Mouse (Mus musculus) 3134 (cell line): ENCODE results near the gene Ptgs2.
A peak's percentile ranks its signal among the peaks of the same experiment; 100 is the strongest.

ENCODE experiments used
- DNase-seq: peaks from one replicate; pipeline ENCODE4 v3.0.0-alpha.2; 2011; ENCODE audit warnings: low spot score; ENCODE audit not compliant: insufficient read length; ENCODE audit errors: extremely low read depth

The Ptgs2 gene

GRCm38 (mm10) chr1:150099790-150100333 lies at the start of gene Ptgs2:
TSS of gene Ptgs2 (plus strand) at chr1:150100031.
- DNase-seq = peak; percentile 92

DNA sequence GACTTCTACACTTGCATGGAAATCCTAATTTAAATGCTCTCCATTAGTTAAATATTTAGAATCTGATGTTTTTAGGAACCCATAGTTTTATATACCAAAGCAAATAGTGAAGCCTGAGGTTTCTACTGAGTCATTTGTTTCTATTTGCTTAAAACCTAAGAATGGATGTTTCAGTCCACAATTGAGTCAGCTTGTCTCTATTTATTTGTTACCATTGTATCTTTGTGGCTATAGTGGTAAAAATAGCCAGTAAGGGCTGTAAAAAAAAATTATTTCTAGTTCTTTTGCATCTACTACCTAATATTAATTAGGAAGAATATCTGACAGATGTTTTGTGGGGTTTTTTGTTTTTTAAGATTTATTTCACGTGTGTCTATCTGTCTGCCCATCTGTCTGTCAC lies 49.6 kb upstream of the Ptgs2 start:
- DNase-seq = no peak

DNA sequence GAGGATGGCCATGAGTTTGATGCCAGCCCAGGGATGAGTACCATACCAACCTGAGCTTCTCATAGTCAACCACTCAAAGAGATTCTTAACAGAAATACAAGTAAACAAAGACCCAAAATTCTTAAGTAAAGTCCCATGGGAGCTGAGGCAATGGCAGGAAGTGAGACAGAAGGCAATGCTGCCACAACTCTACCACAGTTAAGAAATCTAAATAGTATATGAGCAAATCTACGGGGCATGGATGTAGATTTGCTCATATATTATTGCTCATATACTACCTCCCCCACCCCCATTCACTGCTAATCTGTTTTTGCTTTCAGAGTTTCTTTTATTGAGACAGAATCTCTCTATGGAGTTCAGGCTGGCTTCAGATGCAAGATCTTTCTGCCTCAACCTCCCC lies 34.1 kb upstream of the Ptgs2 start:
- no peak for DNase-seq

DNA sequence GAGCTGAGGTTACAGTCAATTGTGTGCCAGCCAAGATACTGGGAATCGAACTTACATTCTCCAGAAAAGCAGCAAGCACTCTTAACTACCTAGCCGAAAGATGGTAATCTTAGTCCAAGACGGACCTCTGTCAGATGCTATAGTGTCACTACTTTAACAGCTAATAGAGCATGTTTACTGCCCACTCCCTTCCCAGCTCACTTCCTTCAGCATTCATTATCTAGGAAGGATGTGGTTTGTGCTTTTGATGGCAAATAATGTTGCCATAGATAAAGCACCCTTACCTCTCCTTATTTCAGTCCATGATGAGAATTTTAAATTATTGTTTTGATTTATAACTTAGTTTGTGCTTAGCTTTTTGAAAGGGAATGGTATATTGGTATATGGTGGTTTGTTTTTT lies 27.0 kb upstream of the Ptgs2 start:
- no peak for DNase-seq

- no peak for DNase-seq
Measured at GRCm38 (mm10) chr1:150074609-150075008, 25.2 kb upstream of the Ptgs2 start.

GRCm38 (mm10) chr1:150089040-150089692 lies 10.7 kb upstream of the Ptgs2 start:
- no peak for DNase-seq

DNA sequence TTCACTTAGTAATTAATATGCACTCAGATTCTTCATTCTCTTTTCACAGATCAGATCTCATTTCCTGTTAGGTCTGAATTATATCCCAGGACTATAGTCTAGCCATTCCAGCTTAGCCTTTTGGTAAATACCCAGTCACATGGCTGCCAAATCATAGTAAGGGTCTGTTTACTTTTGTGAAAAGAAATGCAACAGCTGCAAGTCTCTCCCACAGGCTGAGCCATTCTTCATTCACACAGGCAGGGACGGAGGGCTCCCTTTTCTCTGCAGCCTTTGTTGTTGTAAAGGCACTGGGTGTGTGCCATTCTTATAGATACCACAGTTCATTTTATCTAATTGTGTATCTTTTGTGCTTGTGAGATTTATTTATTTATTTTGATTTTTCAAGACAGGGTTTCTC lies 9.6 kb upstream of the Ptgs2 start:
- no peak for DNase-seq

GRCm38 (mm10) chr1:150097036-150097435 lies 2.8 kb upstream of the Ptgs2 start:
- DNase-seq = no peak

- peak; percentile 49 for DNase-seq
Measured at GRCm38 (mm10) chr1:150097721-150098120, 2.1 kb upstream of the Ptgs2 start.

GRCm38 (mm10) chr1:150099374-150099773 lies 457 bp upstream of the Ptgs2 start:
- no peak for DNase-seq

- DNase-seq = no peak
Measured at GRCm38 (mm10) chr1:150104228-150104720, 4.4 kb downstream of the Ptgs2 start.

- DNase-seq = no peak
Measured at GRCm38 (mm10) chr1:150106736-150107135, 6.9 kb downstream of the Ptgs2 start.

DNA sequence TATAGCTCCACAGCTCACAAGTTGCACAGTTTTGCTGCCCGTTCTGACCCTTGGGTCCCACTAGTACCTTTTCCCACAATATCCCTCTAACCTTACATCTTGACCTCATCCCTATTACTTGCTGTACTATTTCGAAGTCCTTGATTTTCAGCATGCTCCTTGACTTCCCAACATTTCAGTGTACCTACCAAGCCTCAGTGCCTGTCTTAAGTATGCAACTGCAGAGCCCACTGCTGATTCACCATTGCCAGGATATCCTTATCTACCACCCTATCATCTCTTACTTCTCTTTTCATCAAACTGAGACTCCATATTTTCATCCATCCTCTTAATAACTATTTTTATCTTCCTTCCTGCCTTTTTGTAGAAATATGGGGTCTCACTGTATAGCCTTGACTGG lies 9.8 kb downstream of the Ptgs2 start:
- DNase-seq = no peak

DNA sequence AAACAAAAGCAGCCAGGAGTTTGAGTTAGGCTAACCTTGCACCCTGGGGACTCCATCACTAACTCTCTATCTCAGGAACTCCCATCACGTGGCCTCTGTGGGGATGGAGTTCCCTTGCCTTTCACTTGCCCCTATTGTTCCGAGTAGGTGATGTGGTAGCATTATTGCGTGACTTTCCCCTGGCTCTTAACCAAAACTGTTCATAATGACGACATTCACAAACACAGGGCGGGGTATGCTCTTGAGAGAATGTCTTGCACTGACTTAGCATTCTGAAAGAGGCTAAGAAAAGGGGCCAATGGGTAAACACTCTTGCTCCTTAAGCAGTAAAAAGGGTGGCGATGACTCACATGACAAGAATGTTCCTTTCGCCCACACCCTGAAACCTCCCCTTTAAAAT lies 15.5 kb downstream of the Ptgs2 start:
- peak; percentile 66 for DNase-seq

- DNase-seq = no peak
Measured at GRCm38 (mm10) chr1:150118352-150118751, 18.5 kb downstream of the Ptgs2 start.

DNA sequence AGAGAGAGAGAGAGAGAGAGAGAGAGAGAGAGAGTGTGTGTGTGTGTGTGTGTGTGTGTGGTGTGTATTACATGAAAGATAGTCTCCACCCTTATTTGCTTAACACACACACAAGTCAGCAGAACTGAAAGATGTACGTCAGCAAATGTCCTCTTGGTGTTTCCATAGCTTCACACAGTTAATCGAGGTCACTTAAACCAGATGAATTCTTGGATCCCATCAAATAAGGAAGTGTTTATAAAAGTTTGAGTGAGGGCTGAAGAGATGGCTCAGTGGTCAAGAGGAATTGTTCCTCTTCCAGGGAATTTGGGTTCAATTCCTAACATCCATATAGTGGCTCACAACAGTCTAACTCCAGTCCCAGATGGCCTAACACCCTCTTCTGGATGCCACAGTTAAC lies 25.7 kb downstream of the Ptgs2 start:
- DNase-seq = no peak

DNA sequence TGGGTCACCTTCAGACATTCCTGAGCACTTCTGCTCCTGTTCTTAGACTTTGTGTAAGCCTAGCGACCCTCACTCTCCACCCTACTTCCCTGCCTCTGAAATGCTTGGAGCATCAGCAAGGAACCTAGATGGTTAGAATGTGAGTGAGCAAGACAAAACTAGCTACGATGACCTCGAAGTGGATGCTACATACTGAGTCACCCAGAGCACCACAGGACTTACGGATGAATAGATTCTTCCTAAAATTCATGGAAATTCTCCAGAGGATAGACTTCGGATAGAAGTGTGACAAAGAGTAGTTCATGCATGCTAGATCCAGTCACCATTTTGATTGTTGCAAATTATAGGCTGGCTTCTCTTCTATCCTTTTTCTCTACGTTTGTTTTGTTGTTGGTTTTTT lies 30.2 kb downstream of the Ptgs2 start:
- DNase-seq = peak; percentile 60

GRCm38 (mm10) chr1:150130586-150131275 lies 30.9 kb downstream of the Ptgs2 start:
- peak; percentile 48 for DNase-seq

DNA sequence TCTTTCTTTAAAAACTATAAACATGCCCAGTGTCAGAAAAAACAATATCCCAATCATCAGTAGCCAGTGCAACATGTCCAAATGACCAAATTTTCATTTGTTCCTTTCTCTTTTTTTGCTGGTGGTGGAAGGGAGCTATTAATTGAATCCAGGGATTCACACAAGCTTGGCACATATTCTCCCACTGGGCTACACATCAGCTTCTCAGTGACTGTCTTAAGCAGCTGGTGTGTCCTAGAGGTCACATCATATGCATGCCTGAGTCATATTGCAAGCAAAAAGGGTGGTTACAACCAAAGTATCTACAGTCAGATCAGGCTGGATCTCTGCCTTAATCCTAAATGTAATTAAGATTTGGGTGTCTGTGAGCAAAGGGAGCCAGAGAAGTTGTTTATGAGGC lies 35.5 kb downstream of the Ptgs2 start:
- no peak for DNase-seq

DNA sequence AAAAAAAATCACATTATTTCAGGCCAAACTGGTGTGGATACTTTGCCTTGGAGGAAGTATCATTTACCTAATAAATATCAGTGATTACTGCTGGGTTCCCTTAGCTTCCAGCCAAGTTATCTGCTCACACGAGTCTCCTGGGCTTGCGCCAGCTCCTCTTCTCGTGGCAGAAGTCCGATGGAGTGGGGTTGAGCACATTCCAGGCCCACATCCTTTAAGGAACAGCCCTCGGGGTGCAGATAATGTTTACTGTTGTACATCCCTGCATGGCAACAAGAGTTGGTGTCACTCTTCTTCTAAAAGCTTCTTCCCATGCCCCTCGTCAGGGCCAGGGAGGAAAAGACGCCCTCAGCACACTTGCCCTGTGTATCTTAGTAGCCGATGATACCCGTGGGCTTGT lies 39.9 kb downstream of the Ptgs2 start:
- DNase-seq = no peak

DNA sequence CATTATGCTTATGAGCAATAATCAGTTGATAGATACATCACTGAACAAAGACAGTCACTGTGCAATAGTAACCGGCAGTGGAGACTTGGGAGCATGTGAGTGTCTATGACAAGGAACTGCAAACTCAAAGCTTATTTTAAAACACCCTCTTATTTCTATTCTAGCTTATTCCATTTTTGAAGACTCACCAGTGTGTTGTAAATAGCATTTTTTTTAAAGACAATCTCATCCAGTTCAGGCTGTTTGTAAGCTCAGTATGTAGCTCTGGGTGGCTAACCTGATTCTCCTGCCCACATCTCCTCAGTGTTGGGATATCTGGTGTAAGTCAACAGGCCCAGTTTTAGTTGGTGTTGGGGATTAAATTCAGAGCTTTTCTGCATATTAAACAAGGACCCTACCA lies 42.1 kb downstream of the Ptgs2 start:
- no peak for DNase-seq

- no peak for DNase-seq
Measured at GRCm38 (mm10) chr1:150143578-150143977, 43.7 kb downstream of the Ptgs2 start.
